Mouse (Mus musculus) C2C12 (cell line): ENCODE measurements around the gene Loxl4. TPM values are rescaled to one million over a fixed set of nuclear protein-coding genes. Genes with fewer than 3 reads are reported as not detected.
A peak's percentile ranks its signal among the peaks of the same experiment; 100 is the strongest.

ENCODE experiments used
- H3K27me3 ChIP-seq: one replicate; pipeline ENCODE4 v1.6.1; 2011; ENCODE audit not compliant: control insufficient read depth, insufficient read depth, insufficient read length
- H3K36me3 ChIP-seq: one replicate; pipeline ENCODE4 v1.6.1; 2011; ENCODE audit not compliant: control insufficient read depth, insufficient read depth
- H3K4me3 ChIP-seq: one replicate; pipeline ENCODE4 v1.5.1; 2011; ENCODE audit warnings: mild to moderate bottlenecking, control low read depth; ENCODE audit not compliant: poor library complexity, insufficient read depth, severe bottlenecking
- H3K79me2 ChIP-seq: one replicate; pipeline ENCODE4 v1.6.1; 2011; ENCODE audit not compliant: control insufficient read depth, insufficient read depth
- H3K79me3 ChIP-seq: one replicate; pipeline ENCODE4 v1.6.1; 2011; ENCODE audit warnings: low read depth, control low read depth
- H3ac ChIP-seq: one replicate; pipeline ENCODE3; 2011; ENCODE audit warnings: low read depth; ENCODE audit not compliant: control insufficient read depth, insufficient read length
- CEBPB ChIP-seq: IDR thresholded peaks from one replicate; pipeline ENCODE4 v1.6.1; 2011; ENCODE audit warnings: low read depth, mild to moderate bottlenecking, control low read depth, moderate library complexity
- CTCF ChIP-seq: IDR thresholded peaks from one replicate; pipeline ENCODE4 v1.5.1; 2011; ENCODE audit not compliant: control insufficient read depth, insufficient read depth, insufficient read length
- FOSL1 ChIP-seq: IDR thresholded peaks from one replicate; pipeline ENCODE4 v1.8.0; 2011; ENCODE audit warnings: mild to moderate bottlenecking, low read length; ENCODE audit not compliant: poor library complexity, insufficient read depth, severe bottlenecking
- MAX ChIP-seq: IDR thresholded peaks from one replicate; pipeline ENCODE4 v1.6.1; 2011; ENCODE audit warnings: mild to moderate bottlenecking, control low read depth
- MYOD1 ChIP-seq: IDR thresholded peaks from one replicate; pipeline ENCODE4 v1.6.1; 2011; ENCODE audit warnings: low read depth; ENCODE audit not compliant: control insufficient read depth, insufficient read length
- MYOG ChIP-seq: IDR thresholded peaks from one replicate; pipeline ENCODE4 v1.6.1; 2011; ENCODE audit not compliant: control insufficient read depth, insufficient read length; ENCODE audit errors: extremely low read depth
- USF1 ChIP-seq: IDR thresholded peaks from one replicate; pipeline ENCODE4 v1.6.1; 2011; ENCODE audit warnings: low read depth, mild to moderate bottlenecking, control low read depth, moderate library complexity
- polyA plus RNA-seq: library from polyadenylated mRNA; unstranded; fragments of >200 nt; fragmentation: generic; extraction: Trizol; gene quantifications from one replicate; pipeline ENCODE4 v1.2.1, GENCODE M21; 2012; ENCODE audit warnings: missing spikeins

The Loxl4 gene
- polyA plus RNA-seq, 1 experiment = 4.8 TPM

DNA sequence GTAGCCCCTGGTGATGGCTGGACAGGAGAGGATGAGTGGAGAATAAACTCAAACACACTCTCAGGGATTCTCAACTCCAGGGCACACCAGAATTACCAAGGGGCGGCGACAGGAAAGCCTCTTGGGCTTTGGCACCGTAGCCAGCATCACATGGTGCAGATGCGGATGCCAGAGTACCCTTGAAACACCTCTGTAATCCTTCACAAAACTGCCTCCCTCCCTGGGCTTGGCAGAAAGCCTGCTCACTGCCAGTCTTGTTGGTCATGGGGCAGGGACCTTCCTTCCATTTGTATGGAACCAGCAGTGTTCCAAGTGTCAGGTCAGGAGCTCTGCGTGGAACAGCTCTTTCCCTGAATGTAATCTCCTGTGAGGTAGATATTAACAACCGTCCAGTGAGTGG lies 15.5 kb upstream of the Loxl4 start:
- Histone ChIP-seq H3ac (no peak overlapping the region), H3K36me3 (no peaks in the 10 kb centered on the region), H3K79me3 (no peaks in the 10 kb centered on the region), H3K27me3 (no peaks in the 10 kb centered on the region), H3K4me3 (no peak overlapping the region), H3K79me2 (no peaks in the 10 kb centered on the region)
- TF ChIP-seq MAX (no peak), MYOD1 (no peak), CEBPB (no peak), USF1 (no peak), MYOG (no peak), FOSL1 (no peak), CTCF (no peak)

DNA sequence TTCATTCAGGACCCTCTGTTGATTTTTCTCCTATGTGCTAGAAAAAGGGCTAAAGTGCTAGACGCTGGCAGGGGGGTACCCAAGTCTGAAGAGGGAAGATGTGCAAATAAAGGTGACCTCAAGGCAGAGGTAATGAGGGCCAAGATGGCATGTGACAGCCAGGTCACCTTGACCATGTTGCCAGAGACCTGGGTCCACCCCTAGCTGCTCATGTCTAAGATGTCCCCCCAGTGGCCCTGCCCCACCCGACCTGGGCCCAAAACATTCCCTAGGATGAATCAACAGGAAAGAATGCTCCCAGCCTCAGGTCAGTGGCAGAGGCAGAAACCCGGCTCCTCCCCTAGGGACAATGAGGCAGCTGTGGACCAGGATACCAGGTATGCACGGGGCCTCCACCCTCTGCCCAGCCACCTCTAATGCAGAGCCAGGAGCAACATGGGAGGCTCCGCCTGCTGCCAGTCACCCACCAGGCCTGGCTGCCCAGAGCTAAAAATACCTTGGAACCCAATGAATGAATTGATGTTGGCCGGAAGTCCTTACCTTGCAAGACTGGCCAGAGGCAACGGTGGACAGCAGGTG lies 1.1 kb upstream of the Loxl4 start:
- Histone ChIP-seq H3K79me2 (no peaks in the 10 kb centered on the region), H3K4me3 (no peak overlapping the region), H3K36me3 (no peaks in the 10 kb centered on the region), H3ac (no peak overlapping the region), H3K27me3 (peaks cover 4% of the 10 kb centered on the region), H3K79me3 (no peaks in the 10 kb centered on the region)
- TF ChIP-seq MYOD1 (peak; percentile 23), CTCF (no peak)

DNA sequence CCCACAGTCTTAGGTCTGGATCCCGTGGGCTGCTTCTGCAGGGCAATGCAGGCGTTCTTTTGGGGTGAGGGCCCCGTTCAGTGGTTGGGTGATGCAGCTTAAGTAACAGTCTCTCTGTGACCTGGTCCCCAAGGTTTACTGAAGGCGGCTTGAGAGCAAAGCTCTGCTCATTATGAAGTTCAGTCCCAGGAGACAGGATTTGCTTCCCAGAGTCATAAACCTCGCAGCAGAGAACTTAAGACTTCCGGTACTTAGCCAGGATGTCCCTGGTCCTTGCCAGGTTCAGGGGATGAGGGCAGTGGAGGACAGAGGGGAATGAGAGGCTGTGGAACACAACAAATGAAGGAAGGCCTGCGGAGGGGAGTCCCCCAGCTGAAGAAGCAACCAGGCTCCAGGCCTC lies 503 bp upstream of the Loxl4 start:
- no peaks in the 10 kb centered on the region for H3K36me3 ChIP-seq
- no peaks in the 10 kb centered on the region for H3K79me2 ChIP-seq
- no peaks in the 10 kb centered on the region for H3K79me3 ChIP-seq
- H3ac ChIP-seq = peak overlapping the region; percentile 46
- no peak for TF ChIP-seq USF1
- no peak overlapping the region for H3K4me3 ChIP-seq
- peaks cover 4% of the 10 kb centered on the region for H3K27me3 ChIP-seq

DNA sequence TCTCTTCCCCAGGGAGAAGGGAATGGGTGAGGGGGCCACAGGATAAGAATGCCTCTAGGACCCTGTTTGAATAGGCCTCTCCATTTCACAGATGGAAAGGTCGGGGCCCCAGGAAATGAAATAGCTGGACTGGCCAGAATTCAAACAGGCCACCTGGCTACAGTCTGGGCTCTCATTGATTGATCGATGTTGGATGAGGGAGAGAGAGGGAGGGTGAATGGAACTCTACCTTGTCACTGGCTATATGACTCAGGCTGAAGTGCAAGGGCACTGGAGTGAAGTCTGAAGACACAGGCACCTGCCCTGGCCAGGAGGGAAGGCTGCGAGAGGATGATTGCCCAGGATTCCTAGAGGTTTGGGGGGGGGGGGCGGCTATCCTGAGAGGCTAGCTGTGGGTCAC lies 867 bp downstream of the Loxl4 start:
- Histone ChIP-seq H3K27me3 (no peaks in the 10 kb centered on the region), H3ac (no peak overlapping the region), H3K36me3 (no peaks in the 10 kb centered on the region), H3K79me3 (no peaks in the 10 kb centered on the region), H3K4me3 (no peak overlapping the region), H3K79me2 (no peaks in the 10 kb centered on the region)
- no peak for TF ChIP-seq CTCF
- TF ChIP-seq FOSL1 = no peak
- no peak for TF ChIP-seq CEBPB
- TF ChIP-seq MYOD1 = no peak
- TF ChIP-seq MAX = no peak
- no peak for TF ChIP-seq MYOG
- TF ChIP-seq USF1 = no peak

- Histone ChIP-seq H3ac (no peak overlapping the region), H3K4me3 (no peak overlapping the region), H3K79me3 (no peaks in the 10 kb centered on the region), H3K79me2 (no peaks in the 10 kb centered on the region), H3K36me3 (no peaks in the 10 kb centered on the region), H3K27me3 (no peaks in the 10 kb centered on the region)
- TF ChIP-seq USF1 = no peak
- no peak for TF ChIP-seq FOSL1
- no peak for TF ChIP-seq MYOD1
- no peak for TF ChIP-seq CTCF
- TF ChIP-seq MYOG = no peak
- TF ChIP-seq MAX = no peak
- TF ChIP-seq CEBPB = no peak
Measured at GRCm38 (mm10) chr19:42609716-42610115, 2.9 kb downstream of the Loxl4 start.

GRCm38 (mm10) chr19:42608082-42608481 lies 4.5 kb downstream of the Loxl4 start:
- Histone ChIP-seq H3ac (no peak overlapping the region), H3K4me3 (no peak overlapping the region), H3K36me3 (no peaks in the 10 kb centered on the region), H3K79me2 (no peaks in the 10 kb centered on the region), H3K79me3 (no peaks in the 10 kb centered on the region), H3K27me3 (no peaks in the 10 kb centered on the region)
- TF ChIP-seq MYOD1 = no peak
- TF ChIP-seq CEBPB = no peak
- no peak for TF ChIP-seq FOSL1
- TF ChIP-seq USF1 = no peak
- no peak for TF ChIP-seq MAX
- TF ChIP-seq CTCF = no peak
- no peak for TF ChIP-seq MYOG
